Mouse (Mus musculus) midbrain, embryonic 14.5 days (tissue): ENCODE measurements at regions not wholly inside any gene's neighbourhood (a gene's known extent, or its start where the extent isn't known, plus 50 kb on each side); places are given as distances from the start of the nearest gene placed in this dataset.

Source experiments
- ATAC-seq: fragments of 200-750 bp; cut with Nextera tagmentation; 2 replicates; pipeline ENCODE4 v1.8.0; 2017; ENCODE audit warnings: moderate number of reproducible peaks, moderate library complexity; ENCODE audit not compliant: low FRiP score, low TSS enrichment
- DNase-seq: peaks from one replicate; pipeline ENCODE4 v3.0.0-alpha.2; 2015
- H3K27ac ChIP-seq: fragments of 300-500 bp; sonication (generic); replicated peaks from 2 replicates; pipeline ENCODE4 v1.5.1; 2014; ENCODE audit warnings: mild to moderate bottlenecking, low read depth, low read length, moderate library complexity
- H3K27me3 ChIP-seq: fragments of 300-500 bp; sonication (generic); 2 replicates; pipeline ENCODE4 v1.6.1; 2014; ENCODE audit warnings: low read length, control low read depth, mixed read lengths; ENCODE audit not compliant: control insufficient read depth, insufficient read depth
- H3K36me3 ChIP-seq: fragments of 300-500 bp; sonication (generic); 2 replicates; pipeline ENCODE4 v1.6.1; 2014; ENCODE audit warnings: low read length, control low read depth; ENCODE audit not compliant: control insufficient read depth, insufficient read depth
- H3K4me1 ChIP-seq: fragments of 300-500 bp; sonication (generic); 2 replicates; pipeline ENCODE4 v1.6.1; 2014; ENCODE audit warnings: mild to moderate bottlenecking, antibody characterized with exemption, low read length, control low read depth; ENCODE audit not compliant: control insufficient read depth, insufficient read depth
- H3K4me2 ChIP-seq: fragments of 300-500 bp; sonication (generic); 2 replicates; pipeline ENCODE4 v1.6.1; 2014; ENCODE audit warnings: mild to moderate bottlenecking, low read length, moderate library complexity
- H3K4me3 ChIP-seq: fragments of 300-500 bp; sonication (generic); replicated peaks from 2 replicates; pipeline ENCODE4 v1.5.1; 2014; ENCODE audit warnings: low read depth, low read length
- H3K9ac ChIP-seq: fragments of 300-500 bp; sonication (generic); replicated peaks from 2 replicates; pipeline ENCODE4 v1.6.1; 2014; ENCODE audit warnings: mild to moderate bottlenecking, low read length, moderate library complexity
- H3K9me3 ChIP-seq: fragments of 300-500 bp; sonication (generic); 2 replicates; pipeline ENCODE4 v1.6.1; 2016; ENCODE audit warnings: low read length, control low read depth, mixed read lengths; ENCODE audit not compliant: control insufficient read depth
- WGBS: fragments of 180-500 bp; shearing (Covaris S2); extraction: QIAGEN DNeasy Blood & Tissue Kit; methylation state at CpG from one replicate; pipeline ENCODE4 v1.1.7; 2014; 5-methylcytosine and 5-hydroxymethylcytosine counted together

GRCm38 (mm10) chr2:74955281-74956128 lies 129.9 kb downstream of the Mtx2 start:
- Histone ChIP-seq H3K27me3 (no peaks in the 10 kb centered on the region), H3K9ac (no peak overlapping the region), H3K4me1 (no peaks in the 10 kb centered on the region), H3K9me3 (no peaks in the 10 kb centered on the region), H3K4me3 (no peak overlapping the region), H3K36me3 (no peaks in the 10 kb centered on the region), H3K27ac (no peak overlapping the region), H3K4me2 (no peak overlapping the region)
- DNase-seq (no peak), ATAC-seq (no peak)
- 88% methylated on average over 4 of the region's 4 CpGs for WGBS

DNA sequence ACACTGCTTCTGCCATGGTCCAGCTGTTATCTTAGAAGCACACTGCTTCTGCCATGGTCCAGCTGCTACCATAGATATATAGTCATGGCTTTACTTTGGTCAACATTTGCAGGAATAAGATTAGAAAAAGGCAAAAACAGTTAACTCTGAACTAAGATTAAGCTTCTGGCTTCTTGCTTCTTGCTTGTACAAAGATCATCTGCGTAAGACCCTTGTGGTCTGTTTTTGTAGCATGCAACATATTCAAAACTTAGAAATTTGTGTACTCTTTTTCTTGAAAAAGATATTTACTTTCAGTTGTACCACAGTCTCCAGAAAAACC lies 130.5 kb downstream of the Mtx2 start:
- no peaks in the 10 kb centered on the region for H3K9me3 ChIP-seq
- no peak overlapping the region for H3K27ac ChIP-seq
- WGBS: 91% methylated on average over 1 of the region's 1 CpGs
- H3K4me2 ChIP-seq: no peak overlapping the region
- ATAC-seq (no peak), DNase-seq (no peak)
- no peak overlapping the region for H3K9ac ChIP-seq
- no peak overlapping the region for H3K4me3 ChIP-seq
- H3K27me3 ChIP-seq: no peaks in the 10 kb centered on the region
- H3K36me3 ChIP-seq: no peaks in the 10 kb centered on the region
- no peaks in the 10 kb centered on the region for H3K4me1 ChIP-seq

GRCm38 (mm10) chr2:74956556-74956955 lies 131.0 kb downstream of the Mtx2 start:
- Histone ChIP-seq H3K9ac (no peak overlapping the region), H3K27me3 (no peaks in the 10 kb centered on the region), H3K4me3 (no peak overlapping the region), H3K27ac (no peak overlapping the region), H3K36me3 (no peaks in the 10 kb centered on the region), H3K4me2 (no peak overlapping the region), H3K4me1 (no peaks in the 10 kb centered on the region), H3K9me3 (no peaks in the 10 kb centered on the region)
- ATAC-seq (no peak), DNase-seq (no peak)
- 94% methylated on average over 2 of the region's 2 CpGs for WGBS

- WGBS: 73% methylated on average over 5 of the region's 5 CpGs
- Histone ChIP-seq H3K9me3 (no peaks in the 10 kb centered on the region), H3K4me1 (peaks cover under 1% of the 10 kb centered on the region; the same call in 1 of the 2 replicates), H3K9ac (no peak overlapping the region), H3K4me3 (no peak overlapping the region), H3K27me3 (no peaks in the 10 kb centered on the region), H3K27ac (no peak overlapping the region), H3K36me3 (no peaks in the 10 kb centered on the region), H3K4me2 (no peak overlapping the region)
- ATAC-seq (no peak), DNase-seq (no peak)
These were observed 134.3 kb downstream of the Mtx2 start for GRCm38 (mm10) chr2:74959936-74960335.

- H3K9me3 ChIP-seq: no peaks in the 10 kb centered on the region
- 91% methylated on average over 6 of the region's 6 CpGs for WGBS
- no peak overlapping the region for H3K27ac ChIP-seq
- H3K4me1 ChIP-seq: peaks cover 9% of the 10 kb centered on the region
- ATAC-seq (no peak), DNase-seq (no peak)
- H3K36me3 ChIP-seq: no peaks in the 10 kb centered on the region
- no peak overlapping the region for H3K4me3 ChIP-seq
- no peaks in the 10 kb centered on the region for H3K27me3 ChIP-seq
- no peak overlapping the region for H3K9ac ChIP-seq
- no peak overlapping the region for H3K4me2 ChIP-seq
These were observed 136.8 kb downstream of the Mtx2 start for GRCm38 (mm10) chr2:74962416-74962815.

GRCm38 (mm10) chr2:74964360-74964759 lies 138.8 kb downstream of the Mtx2 start:
- H3K9ac ChIP-seq: no peak overlapping the region
- WGBS: 1% methylated on average over 6 of the region's 6 CpGs
- H3K27me3 ChIP-seq: no peaks in the 10 kb centered on the region
- peak; percentile 95 for DNase-seq
- no peak for ATAC-seq
- H3K27ac ChIP-seq: no peak overlapping the region
- no peaks in the 10 kb centered on the region for H3K9me3 ChIP-seq
- H3K4me1 ChIP-seq: peaks cover 9% of the 10 kb centered on the region
- H3K4me3 ChIP-seq: no peak overlapping the region
- H3K36me3 ChIP-seq: no peaks in the 10 kb centered on the region
- no peak overlapping the region for H3K4me2 ChIP-seq

DNA sequence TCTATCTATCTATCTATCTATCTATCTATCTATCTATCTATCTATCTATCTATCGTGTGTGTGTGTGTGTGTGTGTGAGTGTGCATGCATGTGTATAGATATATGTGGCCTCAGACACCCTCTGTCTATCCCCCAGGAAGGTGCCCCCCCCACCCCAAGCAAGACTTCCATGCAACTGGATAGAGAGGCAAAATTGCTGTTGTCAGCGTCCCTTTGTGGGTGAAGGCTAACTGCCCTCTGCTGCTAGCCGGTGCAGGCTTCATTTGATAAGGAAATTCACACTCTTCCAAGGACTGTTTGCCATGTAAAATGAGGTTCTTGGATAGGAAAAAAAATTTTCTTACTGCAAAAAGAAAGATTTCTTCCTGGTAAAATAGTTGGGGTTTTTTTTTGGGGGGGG lies 139.4 kb downstream of the Mtx2 start:
- H3K4me2 ChIP-seq: peak overlapping the region; percentile 42
- no peak overlapping the region for H3K27ac ChIP-seq
- H3K4me3 ChIP-seq: no peak overlapping the region
- ATAC-seq: no peak
- H3K9ac ChIP-seq: no peak overlapping the region
- WGBS: 32% methylated on average over 3 of the region's 3 CpGs
- no peaks in the 10 kb centered on the region for H3K27me3 ChIP-seq
- H3K4me1 ChIP-seq: peaks cover 9% of the 10 kb centered on the region
- no peaks in the 10 kb centered on the region for H3K36me3 ChIP-seq
- H3K9me3 ChIP-seq: no peaks in the 10 kb centered on the region
- DNase-seq: no peak

GRCm38 (mm10) chr2:74965384-74966060 lies 139.9 kb downstream of the Mtx2 start:
- Histone ChIP-seq H3K9me3 (no peaks in the 10 kb centered on the region), H3K36me3 (no peaks in the 10 kb centered on the region), H3K4me1 (peaks cover 9% of the 10 kb centered on the region), H3K27ac (peak overlapping the region; percentile 16; the same call in 1 of the 2 replicates), H3K4me3 (no peak overlapping the region), H3K27me3 (no peaks in the 10 kb centered on the region), H3K9ac (peak overlapping the region; percentile 21), H3K4me2 (peak overlapping the region; percentile 42)
- no peak; the same call in 1 of the 2 replicates for ATAC-seq
- 28% methylated on average over 18 of the region's 18 CpGs for WGBS
- peak; percentile 81 for DNase-seq
